Mouse (Mus musculus) small intestine, adult 2 months (tissue): ENCODE measurements around the gene Ormdl3.

Experiments
- CTCF ChIP-seq: fragments of 200-500 bp; IDR thresholded peaks from 2 replicates; pipeline ENCODE4 v1.5.1; 2012; ENCODE audit warnings: low read depth, mild to moderate bottlenecking, control low read depth, inconsistent platforms, low read length, moderate library complexity, mixed read lengths; ENCODE audit not compliant: insufficient replicate concordance, insufficient read length; ENCODE audit errors: extremely low read depth
- POLR2A ChIP-seq: fragments of 200-500 bp; IDR thresholded peaks from 2 replicates; pipeline ENCODE4 v1.6.1; 2012; ENCODE audit warnings: low read depth, mild to moderate bottlenecking, control low read depth, inconsistent platforms, low read length, moderate library complexity

- peak; percentile 24; the same call in 1 of the 2 replicates for TF ChIP-seq CTCF
- TF ChIP-seq POLR2A: no peak
Observed at GRCm38 (mm10) chr11:98583571-98583970, 3.6 kb downstream of the Ormdl3 start.
